Mouse (Mus musculus) spleen, adult 2 months (tissue): ENCODE measurements around the gene Tspan8.

ENCODE experiments used
- CTCF ChIP-seq: fragments of 200-500 bp; IDR thresholded peaks from 2 replicates; pipeline ENCODE4 v1.5.1; 2011; ENCODE audit warnings: mild to moderate bottlenecking, inconsistent platforms; ENCODE audit not compliant: insufficient read depth, insufficient read length, insufficient replicate concordance; ENCODE audit errors: extremely low read depth
- POLR2A ChIP-seq: fragments of 200-500 bp; IDR thresholded peaks from 2 replicates; pipeline ENCODE4 v1.6.1; 2011; ENCODE audit warnings: low read depth, low read length, inconsistent platforms

GRCm38 (mm10) chr10:115805987-115806386 is 10.6 kb upstream of the Tspan8 start:
- TF ChIP-seq POLR2A = no peak
- TF ChIP-seq CTCF = no peak
